Mouse (Mus musculus) C2C12 (cell line): Measurements from ENCODE around the gene Smg6.

Experiments used
- CEBPB ChIP-seq: IDR thresholded peaks from one replicate; pipeline ENCODE4 v1.6.1; 2011; ENCODE audit warnings: low read depth, mild to moderate bottlenecking, control low read depth, moderate library complexity
- CTCF ChIP-seq: IDR thresholded peaks from one replicate; pipeline ENCODE4 v1.5.1; 2011; ENCODE audit not compliant: control insufficient read depth, insufficient read depth, insufficient read length
- FOSL1 ChIP-seq: IDR thresholded peaks from one replicate; pipeline ENCODE4 v1.8.0; 2011; ENCODE audit warnings: mild to moderate bottlenecking, low read length; ENCODE audit not compliant: poor library complexity, insufficient read depth, severe bottlenecking
- MAX ChIP-seq: IDR thresholded peaks from one replicate; pipeline ENCODE4 v1.6.1; 2011; ENCODE audit warnings: mild to moderate bottlenecking, control low read depth
- MYOD1 ChIP-seq: IDR thresholded peaks from one replicate; pipeline ENCODE4 v1.6.1; 2011; ENCODE audit warnings: low read depth; ENCODE audit not compliant: control insufficient read depth, insufficient read length
- MYOG ChIP-seq: IDR thresholded peaks from one replicate; pipeline ENCODE4 v1.6.1; 2011; ENCODE audit not compliant: control insufficient read depth, insufficient read length; ENCODE audit errors: extremely low read depth
- USF1 ChIP-seq: IDR thresholded peaks from one replicate; pipeline ENCODE4 v1.6.1; 2011; ENCODE audit warnings: low read depth, mild to moderate bottlenecking, control low read depth, moderate library complexity

DNA sequence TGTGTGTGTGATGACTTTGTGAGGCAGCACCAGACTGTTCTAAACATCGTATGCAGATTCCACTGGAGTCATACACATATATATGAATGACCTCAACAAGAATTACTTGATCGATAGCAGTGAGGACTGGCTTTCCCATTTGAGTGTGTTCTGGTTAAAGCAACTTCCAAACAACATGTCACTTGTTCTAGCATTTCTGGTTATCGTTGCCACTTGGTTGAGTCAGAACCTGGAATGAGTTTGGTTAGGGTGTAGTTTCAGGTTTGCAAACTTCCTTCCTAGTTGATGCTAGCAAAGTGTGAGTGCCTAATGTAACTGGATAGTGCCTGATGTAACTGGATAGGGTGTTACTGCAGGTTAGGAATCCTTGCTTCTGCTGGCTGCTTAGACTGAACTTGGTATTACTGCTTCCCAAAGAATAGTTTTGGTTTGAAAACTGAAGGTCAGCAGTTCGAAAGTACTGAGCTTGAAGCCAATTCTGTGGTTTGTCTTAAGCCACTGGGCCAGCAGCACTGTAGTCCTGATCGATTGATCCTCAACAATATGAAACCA is 90.8 kb downstream of the Smg6 start:
- TF ChIP-seq CTCF: no peak
- no peak for TF ChIP-seq CEBPB
- TF ChIP-seq MYOD1: no peak
- TF ChIP-seq MAX: no peak
- no peak for TF ChIP-seq USF1
- no peak for TF ChIP-seq MYOG
- no peak for TF ChIP-seq FOSL1
